17 mouse cellular contexts compared by ENCODE assay signal in the genomic region with DNA sequence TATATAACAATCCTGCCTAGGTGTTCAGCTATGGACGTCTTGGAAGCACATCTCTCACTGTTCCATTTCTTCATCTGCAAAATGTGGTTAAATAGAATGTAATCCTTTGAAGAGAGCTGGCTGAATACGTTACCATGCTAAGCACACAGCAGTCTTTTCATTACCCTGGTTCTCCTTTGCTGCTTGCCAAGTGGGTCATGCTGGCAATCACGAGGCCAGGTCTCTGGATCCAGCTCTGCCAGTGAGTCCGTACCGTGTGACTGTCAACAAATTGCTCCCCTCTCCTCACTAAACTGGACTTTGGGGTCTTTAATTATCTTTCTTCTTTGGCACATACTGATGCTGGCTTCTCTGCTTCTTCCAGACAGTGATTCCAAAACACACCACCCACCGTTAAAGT. TPM values are rescaled to one million over a fixed set of nuclear protein-coding genes. Genes with fewer than 3 reads are reported as not detected.
DNase-seq lines count a peak whose midpoint lies in the region; ATAC-seq and TF ChIP-seq lines count a peak whose summit lies in the region.
"Had no signal": no experiment of that assay in that cellular context is flagged by ENCODE, and none has a peak within 500 bp of the region (broad histone marks: within the 10 kb centered on the region; RNA-seq: fewer than 3 reads in every experiment).

No protein-coding gene starts in this region.

- H3K9me3 ChIP-seq in intestine, postnatal 0 days (ENCODE audit: control insufficient read depth) = no peaks in the 10 kb centered on the region

- H3K36me3 ChIP-seq in intestine, postnatal 0 days (ENCODE audit: control insufficient read depth, insufficient read depth) = no peaks in the 10 kb centered on the region

- no peak overlapping the region for H3K27ac ChIP-seq in intestine, postnatal 0 days (ENCODE audit: low read depth, low read length)
- H3K27ac ChIP-seq: gastrocnemius, adult 2 months had no signal

- TF ChIP-seq CTCF in intestine, postnatal 0 days (IDR thresholded peaks at IDR 0.05; ENCODE audit: low read depth) = no peak

- no peak overlapping the region for H3K4me2 ChIP-seq in intestine, postnatal 0 days (replicated peaks; ENCODE audit: low read depth)

- H3K4me3 ChIP-seq in intestine, postnatal 0 days (ENCODE audit: low read depth, low read length) = no peak overlapping the region
- H3K4me3 ChIP-seq: erythroblast, embryonic 14.5 days; gastrocnemius, adult 2 months had no signal

- ATAC-seq in intestine, postnatal 0 days = no peak
- ATAC-seq: intestine, embryonic 16.5 days; liver, postnatal 0 days had no signal

- no peak overlapping the region for H3K9ac ChIP-seq in intestine, postnatal 0 days (ENCODE audit: low read depth, low read length)
- H3K9ac ChIP-seq: liver, postnatal 0 days had no signal

- WGBS in intestine, postnatal 0 days = 71% methylated on average over 6 of the region's 6 CpGs

- no peaks in the 10 kb centered on the region for H3K27me3 ChIP-seq in intestine, postnatal 0 days (replicated peaks; ENCODE audit: control insufficient read depth, insufficient read depth, low read length)

- no peaks in the 10 kb centered on the region for H3K4me1 ChIP-seq in intestine, postnatal 0 days (replicated peaks; ENCODE audit: control insufficient read depth, insufficient read depth, low read length)

- DNase-seq in frontal cortex, postnatal 10 days (ENCODE audit: low spot score in 2 of 2) = peak; percentile 4 to 8
- no peak for DNase-seq in frontal cortex, postnatal 25 days (ENCODE audit: low spot score in 2 of 2)
- peak; percentile 3 to 20 for DNase-seq in layer of hippocampus, adult 8-10 months (ENCODE audit: low spot score in 2 of 2)
- DNase-seq in layer of hippocampus, postnatal 25 days (ENCODE audit: extremely low spot score in 1 of 2, low spot score in 1 of 2) = no peak
- peak; percentile 8 for DNase-seq in cerebellum, adult 8-10 months
- peak; percentile 57 for DNase-seq in kidney, postnatal 14 days
- no peak for DNase-seq in c-Kit-positive CD71-positive TER-119-positive erythroid progenitor cells, embryonic 14.5 days (ENCODE audit: low spot score)
- DNase-seq: adrenal gland, postnatal 25 days; embryo, embryonic 11 days; gastrocnemius, adult 2 months; liver, postnatal 0 days had no signal

RNA-seq across cellular contexts. Expression of gene Gucy2f, which starts 2.3 kb away (rescaled TPM):
- total RNA-seq in layer of hippocampus, adult 8-10 months (2022) = 1 to 10 TPM in 1 of 4 experiments, under 1 TPM in 3; 0.41 to 1.0 (median 0.72) TPM
- total RNA-seq in layer of hippocampus, postnatal 25 days (2021) = under 1 TPM; 0.44 to 0.77 TPM
- polyA plus RNA-seq in intestine, postnatal 0 days (2015; fragmentation: Nextera tagmentation; extraction: Ambion mirVana) = not detected in 2 replicates
- total RNA-seq: adrenal gland, postnatal 25 days; gastrocnemius, adult 2 months; megakaryocyte progenitor cell, adult 5-6 weeks had no signal
- polyA plus RNA-seq: erythroblast, embryonic 14.5 days; heart, embryonic 14.5 days; intestine, embryonic 16.5 days; liver, postnatal 0 days; spleen, adult 2 months had no signal

RNA-seq across cellular contexts. Expression of gene Nxt2, which starts 32.1 kb away (rescaled TPM):
- total RNA-seq in layer of hippocampus, adult 8-10 months (2022) = 10 to 100 TPM; 30.4 to 35.8 (median 33.8) TPM
- 10 to 100 TPM; 26.6 to 30.9 TPM for total RNA-seq in layer of hippocampus, postnatal 25 days (2021)
- polyA plus RNA-seq in intestine, postnatal 0 days (2015; fragmentation: Nextera tagmentation; extraction: Ambion mirVana) = 12.1 and 12.7 TPM in 2 replicates

Comparison
In these comparisons a context has a peak if more than half of its experiments do, and no peak if none do; other contexts are left out.
1. DNase-seq: peak in frontal cortex, postnatal 10 days (2 of 2), layer of hippocampus, adult 8-10 months (2 of 2), cerebellum, adult 8-10 months (single experiment) and kidney, postnatal 14 days (single experiment); none in frontal cortex, postnatal 25 days (0 of 2), layer of hippocampus, postnatal 25 days (0 of 2) and c-Kit-positive CD71-positive TER-119-positive erythroid progenitor cells, embryonic 14.5 days (single experiment).